8 mouse cellular contexts compared by ENCODE assay signal in the genomic region with DNA sequence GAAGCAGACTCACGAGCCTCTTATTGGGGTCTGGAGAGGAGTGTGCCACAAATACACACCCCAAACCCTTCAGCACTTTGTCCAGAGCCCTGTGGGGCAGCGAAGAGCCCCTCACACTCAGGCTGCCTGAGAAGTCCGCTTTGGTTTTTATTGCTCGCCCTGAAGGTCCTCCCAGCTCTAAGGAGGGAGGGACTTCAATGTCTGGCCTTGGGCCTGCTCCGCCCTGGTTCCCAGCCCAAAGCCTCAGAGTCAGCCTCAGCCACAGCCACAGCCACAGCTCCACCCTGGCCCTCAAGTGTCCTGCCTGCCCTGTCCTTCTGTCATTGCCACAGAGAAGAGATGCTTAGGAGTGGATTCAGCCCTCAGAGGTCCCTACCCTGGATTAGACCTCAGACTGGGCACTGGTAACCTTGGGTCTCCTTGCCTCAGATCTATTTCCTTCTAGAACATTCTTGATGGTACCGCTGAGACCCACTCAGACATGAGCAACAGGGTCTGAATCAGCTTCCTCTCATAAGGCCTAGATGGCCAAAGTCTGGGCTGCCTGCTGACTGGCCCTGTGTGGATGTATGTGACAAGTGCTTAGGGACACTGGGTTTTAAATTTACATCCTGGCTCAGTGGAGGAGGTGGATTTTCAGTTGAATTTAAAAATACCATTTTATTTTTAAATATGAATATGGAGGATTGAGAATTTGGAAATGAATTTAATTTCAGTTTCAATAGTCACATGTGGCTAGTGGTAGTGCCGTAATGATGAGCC. TPM values are rescaled to one million over a fixed set of nuclear protein-coding genes. Genes with fewer than 3 reads are reported as not detected.
DNase-seq lines count a peak whose midpoint lies in the region; ATAC-seq and TF ChIP-seq lines count a peak whose summit lies in the region.
"Had no signal": no experiment of that assay in that cellular context is flagged by ENCODE, and none has a peak within 500 bp of the region (broad histone marks: within the 10 kb centered on the region; RNA-seq: fewer than 3 reads in every experiment).

No protein-coding gene starts in this region.

- 0 out of 2 replicates have a peak, but pooled peaks have one; percentile 30 for TF ChIP-seq POLR2A in testis, adult 2 months (IDR thresholded peaks at IDR 0.05; ENCODE audit: control insufficient read depth, low read depth, low read length)

- H3K4me3 ChIP-seq in testis, adult 2 months (ENCODE audit: control insufficient read depth, low read depth, low read length), result no peak overlapping the region
- no peak overlapping the region for H3K4me3 ChIP-seq in hindbrain, embryonic 16.5 days (ENCODE audit: low read length)
- H3K4me3 ChIP-seq: liver, embryonic 15.5 days had no signal

- TF ChIP-seq CTCF in testis, adult 2 months (IDR thresholded peaks at IDR 0.05; ENCODE audit: control insufficient read depth, insufficient read depth, insufficient replicate concordance, low read depth, low read length), result no peak

- no peak for DNase-seq in testis, postnatal 14 days (ENCODE audit: low spot score)
- DNase-seq in fibroblast of lung, adult 2 months (ENCODE audit: low read depth), result peak; percentile 53
- DNase-seq in thymus, postnatal 10 days (ENCODE audit: low spot score in 2 of 2), result no peak
- DNase-seq in retina, postnatal 1 day, result no peak

- no peak overlapping the region for H3K4me2 ChIP-seq in hindbrain, embryonic 16.5 days (ENCODE audit: low read length)

- no peak overlapping the region for H3K9ac ChIP-seq in hindbrain, embryonic 16.5 days (ENCODE audit: low read depth, low read length)
- H3K9ac ChIP-seq: liver, embryonic 15.5 days had no signal

- H3K36me3 ChIP-seq in testis, adult 2 months (ENCODE audit: control insufficient read depth, insufficient read depth, low read length), result no peaks in the 10 kb centered on the region
- no peaks in the 10 kb centered on the region; the same call in 1 of the 2 replicates for H3K36me3 ChIP-seq in hindbrain, embryonic 16.5 days (ENCODE audit: control insufficient read depth, insufficient read depth, low read length)
- H3K36me3 ChIP-seq: liver, embryonic 15.5 days had no signal

- no peaks in the 10 kb centered on the region for H3K27me3 ChIP-seq in testis, adult 2 months (ENCODE audit: control insufficient read depth, insufficient read depth, low read length)
- no peaks in the 10 kb centered on the region for H3K27me3 ChIP-seq in hindbrain, embryonic 16.5 days (replicated peaks; ENCODE audit: control insufficient read depth, insufficient read depth, low read length)
- H3K27me3 ChIP-seq: liver, embryonic 15.5 days had no signal

- WGBS in hindbrain, embryonic 16.5 days, result 50% methylated on average over 7 of the region's 7 CpGs

- peaks cover 9% of the 10 kb centered on the region for H3K4me1 ChIP-seq in testis, adult 2 months (ENCODE audit: control insufficient read depth, insufficient read depth, low read length)
- H3K4me1 ChIP-seq in hindbrain, embryonic 16.5 days (ENCODE audit: control insufficient read depth, insufficient read depth, low read depth, low read length), result peaks cover 5% of the 10 kb centered on the region

- H3K27ac ChIP-seq in testis, adult 2 months (ENCODE audit: control insufficient read depth, insufficient read depth, low read depth, low read length), result peak overlapping the region; percentile 63
- no peak overlapping the region; the same call in 1 of the 2 replicates for H3K27ac ChIP-seq in hindbrain, embryonic 16.5 days (ENCODE audit: low read depth, low read length)
- H3K27ac ChIP-seq: liver, embryonic 15.5 days had no signal

- ATAC-seq in hindbrain, embryonic 16.5 days, result peak; percentile 46; the same call in 1 of the 2 replicates
- peak; percentile 12; the same call in 1 of the 2 replicates for ATAC-seq in megakaryocyte progenitor cell, adult 5-6 weeks (replicated peaks; ENCODE audit: poor library complexity)

- H3K9me3 ChIP-seq in hindbrain, embryonic 16.5 days (ENCODE audit: control insufficient read depth, low read length), result 0 out of 2 replicates have a peak, but pooled peaks cover 6% of the 10 kb centered on the region
- H3K9me3 ChIP-seq: liver, embryonic 15.5 days had no signal

RNA-seq across cellular contexts. Expression of a gene that starts 56.1 kb away (rescaled TPM):
- 178 and 186 TPM in 2 replicates for polyA plus RNA-seq in testis, adult 2 months (2012; rRNA removed)
- polyA plus RNA-seq in hindbrain, embryonic 16.5 days (2015; fragmentation: Nextera tagmentation; extraction: Ambion mirVana), result 6.3 and 6.5 TPM in 2 replicates
- 0.20 TPM in 1 of 2 replicates, not detected in the other for total RNA-seq in megakaryocyte progenitor cell, adult 5-6 weeks (2015)
- total RNA-seq in megakaryocyte progenitor cell, adult 5-6 weeks (2017), result 1.2 TPM in 1 of 2 replicates, not detected in the other

Comparison
In these comparisons a context has a peak if more than half of its experiments do, and no peak if none do; other contexts are left out.
1. RNA of a gene that starts 56.1 kb away (polyA plus RNA-seq): 178 to 186 TPM in testis, adult 2 months; 6.3 to 6.5 TPM in hindbrain, embryonic 16.5 days; every median in the first group is over 10 times any median in the second.